Mouse (Mus musculus) myocyte (in vitro differentiated cells): ENCODE measurements around the gene Rhoc. TPM values are rescaled to one million over a fixed set of nuclear protein-coding genes. Genes with fewer than 3 reads are reported as not detected.
A peak's percentile ranks its signal among the peaks of the same experiment; 100 is the strongest.

Experiments used
- H3K27me3 ChIP-seq: one replicate; pipeline ENCODE4 v1.6.1; 2011; ENCODE audit not compliant: control insufficient read depth, insufficient read depth, insufficient read length
- H3K36me3 ChIP-seq: one replicate; pipeline ENCODE4 v1.6.1; 2011; ENCODE audit not compliant: control insufficient read depth, insufficient read depth
- H3K4me2 ChIP-seq: one replicate; pipeline ENCODE4 v1.6.1; 2011; ENCODE audit warnings: low read depth, control low read depth
- H3K4me3 ChIP-seq: one replicate; pipeline ENCODE4 v1.5.1; 2011; ENCODE audit warnings: mild to moderate bottlenecking, control low read depth, moderate library complexity
- H3K79me2 ChIP-seq: one replicate; pipeline ENCODE4 v1.6.1; 2011; ENCODE audit not compliant: control insufficient read depth, insufficient read depth
- H3ac ChIP-seq: one replicate; pipeline ENCODE4 v1.6.1; 2011; ENCODE audit not compliant: control insufficient read depth, insufficient read length
- CEBPB ChIP-seq: IDR thresholded peaks from 2 replicates; pipeline ENCODE4 v1.6.1; 2011; ENCODE audit warnings: mild to moderate bottlenecking, moderate library complexity; ENCODE audit not compliant: poor library complexity, insufficient read depth, severe bottlenecking
- E2F4 ChIP-seq: IDR thresholded peaks from one replicate; pipeline ENCODE4 v1.6.1; 2011; ENCODE audit warnings: mild to moderate bottlenecking, control low read depth, moderate library complexity; ENCODE audit not compliant: insufficient read depth
- MAX ChIP-seq: IDR thresholded peaks from one replicate; pipeline ENCODE4 v1.6.1; 2011; ENCODE audit warnings: low read depth, mild to moderate bottlenecking, control low read depth
- MYOD1 ChIP-seq, 3 experiments: IDR thresholded peaks; one replicate each; pipeline ENCODE4 v1.6.1; 2011; ENCODE audit warnings: control low read depth in 2 of 3, low read depth in 2 of 3, mild to moderate bottlenecking in 2 of 3, moderate library complexity in 1 of 3; ENCODE audit not compliant: insufficient read length in 2 of 3, control insufficient read depth in 1 of 3
- MYOG ChIP-seq, 3 experiments: IDR thresholded peaks; one replicate each; pipeline ENCODE4 v1.6.1; 2011; ENCODE audit warnings: control low read depth in 2 of 3, low read depth in 2 of 3, mild to moderate bottlenecking in 2 of 3; ENCODE audit not compliant: insufficient read length in 2 of 3, control insufficient read depth in 1 of 3, insufficient read depth in 1 of 3
- POLR2A ChIP-seq: IDR thresholded peaks from one replicate; pipeline ENCODE4 v1.6.1; 2011; ENCODE audit warnings: low read depth, mild to moderate bottlenecking, control low read depth, moderate library complexity; ENCODE audit not compliant: insufficient read length
- POLR2AphosphoS2 ChIP-seq: IDR thresholded peaks from one replicate; pipeline ENCODE4 v1.6.1; 2011; ENCODE audit warnings: low read depth, control low read depth; ENCODE audit not compliant: insufficient read length
- REST ChIP-seq: IDR thresholded peaks from one replicate; pipeline ENCODE4 v1.6.1; 2011; ENCODE audit warnings: mild to moderate bottlenecking, control low read depth, moderate library complexity; ENCODE audit not compliant: insufficient read depth, insufficient read length
- SRF ChIP-seq: IDR thresholded peaks from one replicate; pipeline ENCODE4 v1.6.1; 2011; ENCODE audit warnings: low read depth; ENCODE audit not compliant: control insufficient read depth, insufficient read length
- TCF12 ChIP-seq: IDR thresholded peaks from one replicate; pipeline ENCODE4 v1.6.1; 2011; ENCODE audit warnings: mild to moderate bottlenecking, control low read depth; ENCODE audit not compliant: poor library complexity, insufficient read depth, severe bottlenecking
- TCF3 ChIP-seq: IDR thresholded peaks from one replicate; pipeline ENCODE4 v1.6.1; 2011; ENCODE audit warnings: low read depth, control low read depth; ENCODE audit not compliant: insufficient read length
- USF1 ChIP-seq: IDR thresholded peaks from one replicate; pipeline ENCODE4 v1.6.1; 2011; ENCODE audit warnings: low read depth, mild to moderate bottlenecking, control low read depth, moderate library complexity
- polyA plus RNA-seq: library from polyadenylated mRNA; unstranded; fragments of >200 nt; fragmentation: generic; extraction: Trizol; gene quantifications from one replicate; pipeline ENCODE4 v1.2.1, GENCODE M21; 2012; ENCODE audit warnings: missing spikeins

The Rhoc gene
- polyA plus RNA-seq, 1 experiment: 474 TPM

DNA sequence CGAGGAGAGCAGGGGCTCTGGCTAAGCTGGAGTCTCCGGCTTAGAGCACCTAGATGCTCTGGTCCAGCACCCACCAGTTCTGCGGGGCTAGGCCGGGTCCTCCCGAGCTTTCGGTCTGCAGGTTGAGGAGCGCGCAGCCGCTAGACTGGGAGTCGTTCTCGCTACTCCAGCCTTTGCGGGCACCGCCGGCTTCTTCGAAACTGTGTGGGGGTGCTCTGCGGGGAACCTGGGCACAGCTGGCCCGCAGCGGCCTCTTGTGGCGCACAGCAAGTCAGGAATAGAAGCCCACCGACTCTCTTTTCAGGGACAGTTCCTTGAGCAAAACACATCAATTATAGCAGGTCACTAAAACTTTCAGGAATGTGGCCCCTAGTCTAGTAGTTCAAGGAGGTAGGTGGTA, 10.8 kb upstream of the Rhoc start:
- Histone ChIP-seq H3ac (no peak overlapping the region), H3K4me3 (no peak overlapping the region), H3K4me2 (no peak overlapping the region), H3K36me3 (no peaks in the 10 kb centered on the region), H3K27me3 (peaks cover 33% of the 10 kb centered on the region), H3K79me2 (no peaks in the 10 kb centered on the region)
- TF ChIP-seq TCF3 (no peak), POLR2A (no peak), USF1 (no peak), POLR2AphosphoS2 (no peak), SRF (no peak), MYOD1 (IDR thresholded peaks at IDR 0.05; ENCODE audit: control insufficient read depth in 1 of 3, insufficient read length in 2 of 3, low read depth in 2 of 3) (no peak), MYOG (IDR thresholded peaks at IDR 0.05; ENCODE audit: control insufficient read depth in 1 of 3, insufficient read depth in 1 of 3, insufficient read length in 2 of 3, low read depth in 2 of 3) (no peak), REST (no peak), CEBPB (no peak), TCF12 (no peak)

DNA sequence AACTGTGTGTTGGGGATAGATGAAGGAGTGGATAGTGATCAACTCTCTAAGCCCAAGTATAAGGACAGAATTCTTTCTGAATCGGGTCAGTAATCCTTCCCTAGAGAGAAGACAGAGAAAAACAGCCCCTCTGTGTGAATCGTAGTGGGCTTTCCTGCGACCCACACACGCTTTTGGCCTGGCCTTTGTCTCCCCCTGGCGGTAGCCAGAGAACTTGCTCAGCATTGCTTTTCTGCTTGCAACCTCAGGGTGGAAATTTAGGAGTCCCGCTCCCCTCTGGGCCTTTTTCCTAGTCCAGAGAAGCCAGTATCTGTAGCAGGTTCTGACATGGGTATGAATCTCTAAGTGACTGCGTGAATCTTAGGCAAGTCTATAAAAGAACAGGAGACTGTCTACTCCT, 8.2 kb upstream of the Rhoc start:
- H3K27me3 ChIP-seq: peaks cover 33% of the 10 kb centered on the region
- peak overlapping the region; percentile 67 for H3K4me2 ChIP-seq
- H3ac ChIP-seq: no peak overlapping the region
- no peaks in the 10 kb centered on the region for H3K79me2 ChIP-seq
- H3K36me3 ChIP-seq: no peaks in the 10 kb centered on the region
- H3K4me3 ChIP-seq: no peak overlapping the region
- no peak for TF ChIP-seq MYOG (IDR thresholded peaks at IDR 0.05; ENCODE audit: control insufficient read depth in 1 of 3, insufficient read depth in 1 of 3, insufficient read length in 2 of 3, low read depth in 2 of 3)
- no peak for TF ChIP-seq CEBPB
- TF ChIP-seq POLR2A: no peak
- no peak for TF ChIP-seq MAX
- no peak for TF ChIP-seq REST
- TF ChIP-seq TCF12: no peak
- TF ChIP-seq POLR2AphosphoS2: no peak
- TF ChIP-seq MYOD1 (IDR thresholded peaks at IDR 0.05; ENCODE audit: control insufficient read depth in 1 of 3, insufficient read length in 2 of 3, low read depth in 2 of 3): no peak
- TF ChIP-seq SRF: no peak
- TF ChIP-seq USF1: no peak

DNA sequence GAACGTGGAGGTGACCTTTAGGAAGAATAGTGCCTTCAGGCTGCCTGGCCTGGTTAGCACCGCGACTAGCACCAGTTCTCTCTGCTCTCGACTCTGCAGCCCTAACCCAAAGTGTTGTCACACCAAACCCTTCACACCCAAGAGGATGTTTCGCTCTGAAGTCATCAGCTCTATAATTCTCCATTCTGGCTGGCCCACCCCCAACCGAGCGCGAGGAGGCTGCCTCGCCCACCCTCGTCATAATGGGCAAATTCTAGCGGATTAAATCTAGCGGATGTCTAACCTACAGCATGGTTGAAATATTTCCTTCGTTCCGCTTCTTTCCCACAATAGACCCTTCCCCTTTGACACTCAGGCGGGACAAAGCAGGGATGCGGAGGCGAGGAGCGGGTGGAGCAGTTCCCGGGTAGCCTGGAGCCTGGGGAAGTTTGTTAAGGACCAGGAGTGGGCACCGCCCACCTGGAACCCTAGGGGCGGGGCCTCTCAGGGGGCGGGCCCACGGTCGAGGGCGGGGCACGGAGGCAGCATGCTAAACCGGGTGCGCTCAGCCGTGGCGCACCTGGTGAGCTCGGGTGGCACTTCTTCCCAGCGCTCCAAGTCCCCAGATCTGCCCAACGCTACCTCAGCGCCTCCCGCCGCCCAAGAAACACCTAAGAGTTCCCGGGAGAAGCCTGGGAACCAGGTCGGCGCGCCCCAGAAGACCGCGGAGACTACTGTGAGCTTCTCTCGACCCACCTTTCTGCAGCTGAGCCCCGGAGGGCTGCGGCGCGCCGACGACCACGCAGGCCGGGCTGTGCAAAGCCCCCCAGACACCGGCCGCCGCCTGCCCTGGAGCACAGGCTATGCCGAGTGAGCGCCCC, 7.4 kb upstream of the Rhoc start, which contains the start of gene Ppm1j:
TSS of gene Ppm1j (plus strand) at position 496 of the 860 bp plus-strand sequence.
- Histone ChIP-seq H3K27me3 (peaks cover 30% of the 10 kb centered on the region), H3K4me3 (peak within 1 kb of the TSS; percentile 7)
- TF ChIP-seq POLR2A: no peak
- TF ChIP-seq MYOD1 (IDR thresholded peaks at IDR 0.05; ENCODE audit: control insufficient read depth in 1 of 3, insufficient read length in 2 of 3, low read depth in 2 of 3): peak in 1 of 3 experiments; percentile 36
- TF ChIP-seq REST: no peak
- no peak for TF ChIP-seq USF1
- no peak for TF ChIP-seq CEBPB

DNA sequence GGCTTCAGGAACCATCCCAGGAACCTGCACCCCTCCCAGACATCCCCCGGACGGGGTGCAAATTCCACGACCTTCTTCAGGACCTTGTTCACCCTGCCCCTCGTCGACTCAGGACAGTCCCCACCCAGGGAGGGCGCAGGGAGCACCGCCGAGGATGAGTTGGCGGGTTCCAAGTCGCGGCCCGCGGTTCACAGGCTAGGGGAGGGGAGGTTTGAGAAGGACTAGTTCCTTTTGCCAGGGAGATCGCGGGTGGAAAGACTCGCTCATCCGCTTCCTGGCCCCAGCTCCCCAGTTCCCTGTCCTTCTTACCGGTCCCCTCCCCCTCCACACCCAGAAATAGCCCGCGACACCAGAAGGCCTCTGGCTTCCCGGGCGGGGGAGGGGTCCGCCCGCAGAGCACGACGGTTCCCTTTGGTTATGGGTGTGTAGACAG, 6.7 kb upstream of the Rhoc start, which contains the start of gene Fam19a3:
TSS of gene Fam19a3 (minus strand) at position 370 of the 433 bp plus-strand sequence.
- Histone ChIP-seq H3ac (no peak within 1 kb of the TSS), H3K4me3 (peak within 1 kb of the TSS; percentile 7), H3K4me2 (peak within 1 kb of the TSS; percentile 67), H3K36me3 (no peaks in the 10 kb centered on the region), H3K79me2 (no peaks in the 10 kb centered on the region), H3K27me3 (peaks cover 23% of the 10 kb centered on the region)
- TF ChIP-seq USF1 (no peak), MYOG (IDR thresholded peaks at IDR 0.05; ENCODE audit: control insufficient read depth in 1 of 3, insufficient read depth in 1 of 3, insufficient read length in 2 of 3, low read depth in 2 of 3) (no peak), POLR2AphosphoS2 (no peak), E2F4 (no peak), TCF3 (no peak), MAX (no peak), POLR2A (no peak), TCF12 (no peak), CEBPB (no peak), SRF (no peak), MYOD1 (IDR thresholded peaks at IDR 0.05; ENCODE audit: control insufficient read depth in 1 of 3, insufficient read length in 2 of 3, low read depth in 2 of 3) (no peak), REST (no peak)

More for the DNA sequence above, 7.4 kb upstream of the Rhoc start, which contains the start of gene Ppm1j:
- Histone ChIP-seq H3K79me2 (no peaks in the 10 kb centered on the region), H3K4me2 (peak within 1 kb of the TSS; percentile 67), H3K36me3 (no peaks in the 10 kb centered on the region), H3ac (no peak within 1 kb of the TSS)
